Mouse (Mus musculus) bone marrow macrophage, adult 2 months (primary cell): ENCODE measurements around the gene Lin28b.

Source experiments
- CTCF ChIP-seq: IDR thresholded peaks from 2 replicates; pipeline ENCODE4 v1.5.1; 2012; ENCODE audit warnings: low read depth, mild to moderate bottlenecking, low read length, moderate library complexity
- POLR2A ChIP-seq: IDR thresholded peaks from 2 replicates; pipeline ENCODE4 v1.6.1; 2012; ENCODE audit warnings: mild to moderate bottlenecking, low read depth, low read length, borderline replicate concordance

GRCm38 (mm10) chr10:45334925-45335324 lies 151.3 kb downstream of the Lin28b start:
- TF ChIP-seq CTCF (no peak), POLR2A (no peak)
